Mouse (Mus musculus): ENCODE measurements around the gene Bpifb5. TPM values are rescaled to one million over a fixed set of nuclear protein-coding genes. Genes with fewer than 3 reads are reported as not detected.
"Not testable (repeated sequence)": the region's sequence is repeated elsewhere in the genome, so short reads cannot be mapped to it uniquely, and the experiment has no call there.

Gene Bpifb5
- under 1 TPM in 2 of 4 experiments, not detected in 2; 0.24 to 0.35 TPM for total RNA-seq (2022)

DNA sequence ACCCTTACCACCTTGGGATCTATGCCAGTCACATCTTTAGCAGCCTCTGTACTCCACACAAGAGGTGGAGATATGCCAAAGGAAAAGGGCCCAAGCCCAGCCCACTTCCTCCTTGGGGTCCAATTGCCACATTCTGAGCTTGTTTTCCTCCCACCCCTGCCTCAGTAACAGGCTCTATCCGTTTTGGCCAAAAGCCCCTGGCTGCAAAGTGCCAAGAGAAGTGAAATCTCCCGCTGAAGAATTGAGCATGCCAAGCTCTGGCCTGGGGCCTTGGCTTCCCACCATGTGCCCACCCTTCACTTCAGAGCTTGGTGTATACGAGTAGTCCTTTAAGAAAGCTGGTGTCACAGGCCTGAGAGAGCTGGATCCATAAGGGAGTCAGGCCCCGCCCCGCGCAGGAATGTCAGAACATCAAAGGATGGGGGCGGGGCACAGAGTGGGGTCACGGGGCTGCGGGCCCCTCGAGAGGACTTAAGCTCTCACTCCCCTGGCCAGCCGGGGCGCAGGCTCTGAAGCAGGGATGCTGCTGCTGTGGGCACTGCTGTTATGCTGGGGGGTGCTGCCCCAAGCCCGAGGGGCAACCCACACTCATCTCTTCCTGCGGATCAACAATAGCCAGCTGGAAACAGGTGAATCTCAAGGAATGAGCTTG lies at the start of gene Bpifb5:
Gene Bpifb5 (plus strand): TSS at position 478 of the 652 bp plus-strand sequence.
- no peak for DNase-seq

- not testable (repeated sequence) for DNase-seq
Measured at GRCm38 (mm10) chr2:154181900-154182299, 41.6 kb upstream of the Bpifb5 start.

- DNase-seq, result not testable (repeated sequence)
Measured at GRCm38 (mm10) chr2:154183061-154183460, 40.5 kb upstream of the Bpifb5 start.

DNA sequence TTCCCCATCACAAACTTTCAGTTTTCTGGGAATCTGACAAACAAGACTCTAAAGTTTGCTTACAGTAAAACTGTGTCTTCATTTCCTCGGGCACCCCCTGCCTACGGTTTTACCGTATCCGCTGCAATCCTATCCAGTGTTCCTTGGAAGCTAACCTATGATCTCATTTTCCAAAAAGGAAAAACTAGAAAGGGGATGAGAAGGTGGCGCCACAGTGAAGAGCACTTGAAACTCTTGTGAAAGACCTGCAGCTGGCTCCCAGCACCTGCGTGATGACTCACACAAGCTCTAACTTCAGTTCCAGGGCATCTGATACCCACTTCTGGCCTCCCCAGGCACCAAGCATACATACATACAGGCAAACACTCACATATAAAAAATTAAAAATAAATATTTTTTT lies 38.2 kb upstream of the Bpifb5 start:
- DNase-seq, result no peak

GRCm38 (mm10) chr2:154185748-154186147 lies 37.8 kb upstream of the Bpifb5 start:
- DNase-seq, result no peak

- DNase-seq, result no peak
Measured at GRCm38 (mm10) chr2:154187468-154187867, 36.1 kb upstream of the Bpifb5 start.

- DNase-seq, result no peak
Measured at GRCm38 (mm10) chr2:154189877-154190434, 33.6 kb upstream of the Bpifb5 start.

DNA sequence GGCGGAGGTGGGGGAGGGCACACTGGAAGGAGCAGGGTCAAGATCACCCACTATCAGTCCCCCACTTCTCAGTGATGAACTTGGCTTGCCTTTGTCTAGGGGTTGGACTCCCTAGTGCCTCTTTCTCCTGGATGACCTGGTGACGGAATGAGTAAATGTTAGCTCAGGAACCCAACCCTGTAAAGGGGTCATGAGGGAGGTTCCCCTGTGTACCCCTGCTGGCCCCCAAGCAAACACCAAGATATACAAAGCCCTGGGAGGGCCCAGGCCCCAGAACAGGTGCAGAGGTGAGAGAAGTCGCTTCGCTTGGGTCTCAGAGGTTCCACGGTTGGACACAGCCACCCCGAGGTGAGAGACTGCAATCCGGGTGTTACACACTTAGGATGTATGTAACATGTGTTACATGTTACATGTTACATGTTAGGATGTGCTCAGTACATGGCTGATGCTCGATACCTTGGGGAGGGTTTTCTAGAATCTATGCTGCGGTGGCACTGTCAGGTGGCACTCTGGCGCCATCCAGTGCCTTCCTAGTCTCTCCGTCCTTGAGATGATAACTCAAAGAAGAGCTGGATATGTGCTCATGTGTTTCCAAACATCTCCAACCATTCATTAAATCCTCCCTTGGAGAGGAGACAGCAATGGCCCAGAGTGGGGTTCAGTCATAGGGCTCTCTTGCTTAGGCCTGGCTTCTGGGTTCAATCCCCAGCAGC lies 32.8 kb upstream of the Bpifb5 start, which contains the start of gene Bpifb1:
Gene Bpifb1 (plus strand): TSS at position 273 of the 713 bp plus-strand sequence.
- DNase-seq, result no peak

DNA sequence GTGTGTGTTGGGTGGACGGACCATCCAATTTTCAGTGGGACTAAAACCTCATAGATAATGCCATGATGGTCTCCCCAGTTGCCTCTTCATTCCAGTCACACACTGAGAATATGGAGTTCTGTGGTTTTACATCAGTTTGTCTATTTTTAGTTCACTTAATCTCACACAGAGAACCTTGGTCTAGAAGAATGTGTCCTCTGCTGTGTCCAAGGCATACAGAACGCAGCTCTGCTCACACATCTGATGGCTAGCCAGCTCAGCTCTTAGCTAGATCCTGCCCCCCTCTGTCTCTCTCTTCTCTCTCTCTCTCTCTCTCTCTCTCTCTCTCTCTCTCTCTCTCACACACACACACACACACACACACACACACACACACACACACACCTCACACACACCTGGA lies 31.4 kb upstream of the Bpifb5 start:
- no peak for DNase-seq

GRCm38 (mm10) chr2:154193071-154193470 lies 30.5 kb upstream of the Bpifb5 start:
- no peak for DNase-seq

- peak; percentile 47 for DNase-seq
Measured at GRCm38 (mm10) chr2:154193994-154194504, 29.5 kb upstream of the Bpifb5 start.

GRCm38 (mm10) chr2:154197036-154197435 lies 26.5 kb upstream of the Bpifb5 start:
- no peak for DNase-seq

DNA sequence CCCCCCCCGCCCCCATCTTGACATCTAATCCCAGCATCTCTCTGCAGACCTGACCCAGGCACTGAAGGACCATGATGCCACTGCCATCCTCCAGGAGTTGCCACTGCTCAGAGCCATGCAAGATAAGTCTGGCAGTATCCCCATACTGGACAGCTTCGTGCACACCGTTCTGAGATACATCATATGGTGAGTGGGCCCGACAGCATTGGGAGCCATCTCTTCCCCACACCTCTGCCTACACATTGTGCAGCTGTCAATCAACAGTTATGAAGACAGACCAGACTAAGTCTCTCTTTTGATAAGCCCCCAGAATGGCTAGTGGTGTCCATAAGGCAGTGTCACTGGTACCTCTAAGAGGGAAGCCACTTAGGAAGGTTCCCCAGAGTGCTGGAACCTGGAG lies 18.9 kb upstream of the Bpifb5 start:
- DNase-seq, result no peak

- DNase-seq, result peak; percentile 46
Measured at GRCm38 (mm10) chr2:154206908-154207307, 16.6 kb upstream of the Bpifb5 start.

GRCm38 (mm10) chr2:154209112-154209511 lies 14.4 kb upstream of the Bpifb5 start:
- DNase-seq, result no peak

- no peak for DNase-seq
Measured at GRCm38 (mm10) chr2:154211121-154211520, 12.4 kb upstream of the Bpifb5 start.

- DNase-seq, result no peak
Measured at GRCm38 (mm10) chr2:154211881-154212280, 11.7 kb upstream of the Bpifb5 start.

DNA sequence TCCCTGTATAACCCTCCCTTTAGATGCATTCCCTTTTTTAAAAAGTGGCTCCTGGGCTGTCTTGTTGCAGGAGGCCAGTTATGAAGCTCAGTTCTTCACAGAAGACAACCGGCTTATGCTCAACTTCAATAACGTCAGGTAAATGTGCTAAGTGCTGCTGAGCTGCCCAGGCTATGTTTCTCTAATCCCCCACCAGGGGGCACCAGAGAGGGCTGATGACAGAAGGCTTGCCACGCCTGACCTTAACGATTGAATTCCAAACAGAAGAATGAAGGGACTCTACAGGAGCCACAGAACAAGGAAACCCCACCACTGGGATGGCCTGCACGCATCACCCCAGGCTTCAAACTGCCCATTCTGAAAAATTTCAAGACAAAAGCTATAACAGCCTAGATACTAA lies 8.4 kb upstream of the Bpifb5 start:
- DNase-seq, result peak; percentile 59

- DNase-seq, result no peak
Measured at GRCm38 (mm10) chr2:154219950-154220349, 3.6 kb upstream of the Bpifb5 start.

GRCm38 (mm10) chr2:154223917-154224273 lies 353 bp downstream of the Bpifb5 start:
- DNase-seq, result no peak

DNA sequence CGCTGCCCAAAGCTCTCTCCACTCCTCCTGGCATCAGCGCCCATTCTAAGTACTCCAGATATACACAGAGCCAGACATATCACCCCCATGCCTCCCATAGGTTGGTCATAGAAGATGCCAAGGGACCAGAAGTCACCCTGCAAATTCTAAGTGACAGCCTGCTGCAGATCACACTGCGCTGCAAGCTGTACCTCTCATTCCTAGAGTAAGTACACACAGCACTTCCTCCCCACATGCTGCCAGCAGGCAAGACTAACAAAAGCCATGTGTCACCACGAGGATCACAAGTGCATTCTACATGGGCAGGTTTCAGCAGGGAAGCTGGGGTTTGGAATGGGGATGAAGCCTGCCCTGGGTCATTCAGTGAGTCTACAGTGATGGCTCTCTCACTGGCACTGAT lies 3.4 kb downstream of the Bpifb5 start:
- DNase-seq, result no peak

- DNase-seq, result no peak
Measured at GRCm38 (mm10) chr2:154227830-154228229, 4.3 kb downstream of the Bpifb5 start.

- no peak for DNase-seq
Measured at GRCm38 (mm10) chr2:154233426-154233825, 9.9 kb downstream of the Bpifb5 start.

DNA sequence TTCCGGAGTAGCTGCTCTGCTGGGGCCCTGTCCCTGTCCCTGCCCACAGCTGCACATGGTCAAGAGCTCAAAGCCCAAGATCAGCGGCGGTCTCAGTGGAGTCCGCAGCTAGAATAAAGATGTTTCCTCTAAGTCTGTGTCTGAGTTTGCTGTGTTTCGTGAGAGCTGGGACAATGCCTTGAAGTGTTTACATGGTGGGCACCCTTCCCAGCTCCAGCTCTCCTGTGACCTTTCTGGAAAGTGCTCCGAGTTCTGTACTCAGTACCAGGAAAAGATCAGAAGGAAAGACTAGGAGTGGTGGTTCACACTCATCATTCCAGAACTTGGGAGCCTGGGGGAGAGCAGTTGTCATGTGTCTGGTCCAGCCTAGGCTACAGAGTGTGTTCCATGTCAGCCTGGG lies 17.2 kb downstream of the Bpifb5 start:
- no peak for DNase-seq
